Mouse (Mus musculus) stomach, postnatal 0 days (tissue): ENCODE data around the gene Uqcc2.
A peak's percentile ranks its signal among the peaks of the same experiment; 100 is the strongest.

Source experiments
- CTCF ChIP-seq: IDR thresholded peaks from 2 replicates; pipeline ENCODE4 v1.5.1; 2016; ENCODE audit warnings: antibody characterized with exemption, low read depth, mild to moderate bottlenecking, moderate library complexity
- EP300 ChIP-seq: optimal IDR thresholded peaks from 2 replicates; pipeline ENCODE3; 2016; ENCODE audit warnings: antibody characterized with exemption

DNA sequence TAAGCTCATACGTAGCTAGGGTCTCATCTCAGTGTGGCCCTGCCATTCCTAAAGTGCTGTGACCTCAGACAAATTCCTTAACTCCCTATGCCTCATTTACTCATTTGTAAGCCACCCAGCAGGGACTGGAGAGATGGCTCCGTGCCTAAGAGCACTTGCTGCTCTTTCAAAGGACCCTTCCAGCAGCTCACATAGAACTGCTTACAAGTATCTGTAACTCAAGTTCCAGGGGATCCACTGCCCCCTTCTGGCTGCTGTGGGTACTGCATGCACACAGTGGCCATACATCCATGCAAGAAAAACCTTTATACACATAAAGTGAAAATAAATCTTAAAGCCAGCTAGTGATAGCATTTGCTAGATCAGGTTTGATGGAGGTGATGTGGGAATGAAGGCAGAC lies 48.0 kb downstream of the Uqcc2 start:
- TF ChIP-seq EP300 (no peak), CTCF (peak; percentile 84)
